Mouse (Mus musculus) MEL (cell line): ENCODE data around the gene Enox1. TPM values are rescaled to one million over a fixed set of nuclear protein-coding genes. Genes with fewer than 3 reads are reported as not detected.

Experiments
- DNase-seq: peaks from one replicate; pipeline ENCODE4 v3.0.0; 2011; ENCODE audit warnings: low read depth, low spot score
- H3K27ac ChIP-seq: 2 replicates; pipeline ENCODE4 v1.5.1; 2012; ENCODE audit warnings: low read depth, mild to moderate bottlenecking, control low read depth, low read length, moderate library complexity; ENCODE audit not compliant: control insufficient read depth
- H3K27me3 ChIP-seq, 2 experiments: fragments of 150-350 bp in 1 of 2; sonication (generic) in 1 of 2; 2 replicates each; pipeline ENCODE4 v1.6.1; 2012; ENCODE audit warnings: low read length in 2 of 2, mild to moderate bottlenecking in 2 of 2, improper control_type of control experiment in 1 of 2, moderate library complexity in 1 of 2; ENCODE audit not compliant: insufficient read depth in 2 of 2, control insufficient read depth in 1 of 2
- H3K36me3 ChIP-seq, 2 experiments: 2 replicates each; pipeline ENCODE4 v1.6.1; 2012 to 2014; ENCODE audit warnings: low read length in 2 of 2, improper control_type of control experiment in 1 of 2, inconsistent platforms in 1 of 2, mild to moderate bottlenecking in 1 of 2; ENCODE audit not compliant: insufficient read depth in 2 of 2, control insufficient read depth in 1 of 2
- H3K4me1 ChIP-seq, 2 experiments: fragments of 150-350 bp in 1 of 2; sonication (generic) in 1 of 2; 2 replicates each; pipeline ENCODE4 v1.6.1; 2012; ENCODE audit warnings: low read length in 2 of 2, improper control_type of control experiment in 1 of 2, mild to moderate bottlenecking in 1 of 2; ENCODE audit not compliant: insufficient read depth in 2 of 2, control insufficient read depth in 1 of 2
- H3K4me3 ChIP-seq, 2 experiments: fragments of 150-350 bp in 1 of 2; sonication (generic) in 1 of 2; 2 replicates each; pipeline ENCODE4 v1.5.1; 2012; ENCODE audit warnings: low read depth in 2 of 2, low read length in 2 of 2, mild to moderate bottlenecking in 2 of 2, moderate library complexity in 2 of 2, control low read depth in 1 of 2, improper control_type of control experiment in 1 of 2; ENCODE audit not compliant: control insufficient read depth in 1 of 2, insufficient read depth in 1 of 2
- H3K79me2 ChIP-seq: 2 replicates; pipeline ENCODE4 v1.6.1; 2012; ENCODE audit warnings: mild to moderate bottlenecking, low read length, moderate library complexity; ENCODE audit not compliant: control insufficient read depth, poor library complexity, insufficient read depth
- H3K9ac ChIP-seq: 2 replicates; pipeline ENCODE4 v1.6.1; 2012; ENCODE audit warnings: low read depth, mild to moderate bottlenecking, control low read depth, low read length, moderate library complexity; ENCODE audit not compliant: control insufficient read depth, poor library complexity, severe bottlenecking
- H3K9me3 ChIP-seq: fragments of 150-350 bp; sonication (generic); replicated peaks from 2 replicates; pipeline ENCODE4 v1.6.1; 2012; ENCODE audit warnings: mild to moderate bottlenecking, low read length, improper control_type of control experiment, moderate library complexity; ENCODE audit not compliant: insufficient read depth
- BHLHE40 ChIP-seq: IDR thresholded peaks from 2 replicates; pipeline ENCODE4 v1.6.1; 2012; ENCODE audit warnings: low read depth, mild to moderate bottlenecking, inconsistent platforms, low read length, improper control_type of control experiment, borderline replicate concordance
- CHD1 ChIP-seq: IDR thresholded peaks from 2 replicates; pipeline ENCODE4 v1.6.1; 2012; ENCODE audit warnings: low read depth, mild to moderate bottlenecking, inconsistent platforms, low read length, improper control_type of control experiment
- CTCF ChIP-seq, 3 experiments: IDR thresholded peaks in 2 of 3; conservative IDR thresholded peaks in 1 of 3; 2 replicates each; pipeline ENCODE4 v1.5.1; 2011 to 2012; ENCODE audit warnings: low read length in 3 of 3, low read depth in 2 of 3, mild to moderate bottlenecking in 2 of 3, improper control_type of control experiment in 1 of 3, inconsistent platforms in 1 of 3, mixed read lengths in 1 of 3, moderate library complexity in 1 of 3; ENCODE audit not compliant: control insufficient read depth in 1 of 3, insufficient read depth in 1 of 3, poor library complexity in 1 of 3, severe bottlenecking in 1 of 3
- ELF1 ChIP-seq: IDR thresholded peaks from 2 replicates; pipeline ENCODE4 v1.6.1; 2014; ENCODE audit warnings: low read depth, mild to moderate bottlenecking, inconsistent platforms, low read length, improper control_type of control experiment, moderate library complexity
- ETS1 ChIP-seq: IDR thresholded peaks from 2 replicates; pipeline ENCODE4 v1.6.1; 2012; ENCODE audit warnings: low read depth, mild to moderate bottlenecking, inconsistent platforms, low read length, improper control_type of control experiment, moderate library complexity
- GABPA ChIP-seq: IDR thresholded peaks from 2 replicates; pipeline ENCODE4 v1.6.1; 2012; ENCODE audit warnings: low read depth, mild to moderate bottlenecking, inconsistent platforms, low read length, improper control_type of control experiment, moderate library complexity
- GATA1 ChIP-seq: IDR thresholded peaks from 2 replicates; pipeline ENCODE4 v1.6.1; 2011; ENCODE audit warnings: low read depth, low read length, improper control_type of control experiment
- HCFC1 ChIP-seq: IDR thresholded peaks from 2 replicates; pipeline ENCODE4 v1.6.1; 2012; ENCODE audit warnings: low read depth, mild to moderate bottlenecking, inconsistent platforms, low read length, improper control_type of control experiment, moderate library complexity
- MAFK ChIP-seq: IDR thresholded peaks from 2 replicates; pipeline ENCODE4 v1.6.1; 2011; ENCODE audit warnings: low read depth, mild to moderate bottlenecking, low read length, improper control_type of control experiment, borderline replicate concordance
- MEF2A ChIP-seq: IDR thresholded peaks from 2 replicates; pipeline ENCODE4 v1.6.1; 2014; ENCODE audit warnings: low read depth, mild to moderate bottlenecking, inconsistent platforms, low read length, improper control_type of control experiment; ENCODE audit not compliant: poor library complexity, insufficient replicate concordance, severe bottlenecking; ENCODE audit errors: extremely low read depth
- MXI1 ChIP-seq: IDR thresholded peaks from 2 replicates; pipeline ENCODE4 v1.6.1; 2011; ENCODE audit warnings: mild to moderate bottlenecking, low read depth, low read length, improper control_type of control experiment
- MYC ChIP-seq: IDR thresholded peaks from 2 replicates; pipeline ENCODE4 v1.6.1; 2011; ENCODE audit warnings: low read depth, mild to moderate bottlenecking, low read length, improper control_type of control experiment, moderate library complexity
- NRF1 ChIP-seq: IDR thresholded peaks from 2 replicates; pipeline ENCODE4 v1.6.1; 2014; ENCODE audit warnings: low read depth, mild to moderate bottlenecking, inconsistent platforms, low read length, improper control_type of control experiment, moderate library complexity; ENCODE audit not compliant: poor library complexity, insufficient read depth, severe bottlenecking
- RAD21 ChIP-seq: IDR thresholded peaks from 2 replicates; pipeline ENCODE4 v1.6.1; 2011; ENCODE audit warnings: mild to moderate bottlenecking, low read depth, low read length, improper control_type of control experiment
- RCOR1 ChIP-seq: IDR thresholded peaks from 2 replicates; pipeline ENCODE4 v1.6.1; 2012; ENCODE audit warnings: low read depth, mild to moderate bottlenecking, inconsistent platforms, low read length, improper control_type of control experiment
- SIN3A ChIP-seq: IDR thresholded peaks from 2 replicates; pipeline ENCODE4 v1.6.1; 2012; ENCODE audit warnings: low read length, improper control_type of control experiment, inconsistent platforms
- SMC3 ChIP-seq: IDR thresholded peaks from 2 replicates; pipeline ENCODE4 v1.6.1; 2011; ENCODE audit warnings: low read depth, low read length, improper control_type of control experiment
- TAL1 ChIP-seq: IDR thresholded peaks from 2 replicates; pipeline ENCODE4 v1.6.1; 2012; ENCODE audit warnings: mild to moderate bottlenecking, inconsistent platforms, low read length, moderate library complexity, mixed read lengths
- TCF12 ChIP-seq: IDR thresholded peaks from 2 replicates; pipeline ENCODE4 v1.6.1; 2014; ENCODE audit warnings: low read depth, mild to moderate bottlenecking, inconsistent platforms, low read length, improper control_type of control experiment, moderate library complexity
- USF2 ChIP-seq, 2 experiments: IDR thresholded peaks; 2 replicates each; pipeline ENCODE4 v1.6.1; 2011 to 2012; ENCODE audit warnings: improper control_type of control experiment in 2 of 2, low read length in 2 of 2, borderline replicate concordance in 1 of 2, inconsistent platforms in 1 of 2, low read depth in 1 of 2, mild to moderate bottlenecking in 1 of 2; ENCODE audit not compliant: insufficient read depth in 1 of 2
- ZKSCAN1 ChIP-seq: IDR thresholded peaks from 2 replicates; pipeline ENCODE4 v1.6.1; 2012; ENCODE audit warnings: low read depth, mild to moderate bottlenecking, inconsistent platforms, low read length, improper control_type of control experiment, moderate library complexity
- ZMIZ1 ChIP-seq: IDR thresholded peaks from 2 replicates; pipeline ENCODE4 v1.6.1; 2012; ENCODE audit warnings: low read depth, mild to moderate bottlenecking, inconsistent platforms, low read length, improper control_type of control experiment, moderate library complexity
- ZNF384 ChIP-seq: IDR thresholded peaks from 2 replicates; pipeline ENCODE4 v1.6.1; 2012; ENCODE audit warnings: low read depth, mild to moderate bottlenecking, inconsistent platforms, low read length, improper control_type of control experiment
- polyA plus RNA-seq, 2 experiments: library from polyadenylated mRNA; stranded (reverse) in 1 of 2; unstranded in 1 of 2; fragments of >175 nt in 1 of 2; fragments of >200 nt in 1 of 2; gene quantifications; 2 replicates each; pipeline versions ENCODE4 v1.2.1 to v1.2.4; 2012; ENCODE audit warnings: low replicate concordance in 2 of 2, low read depth in 1 of 2; ENCODE audit not compliant: insufficient read length in 2 of 2, insufficient read depth in 1 of 2, missing spikeins in 1 of 2
- total RNA-seq: library from RNA; depleted of rRNA; stranded (reverse); fragments of 300-350 nt; gene quantifications from 2 replicates; pipeline ENCODE4 v1.2.3, GENCODE M21; 2012

Gene Enox1
- total and polyA plus RNA-seq, 3 experiments: not detected

GRCm38 (mm10) chr14:77387877-77388276 lies 231.3 kb downstream of the Enox1 start:
- no peaks in the 10 kb centered on the region for H3K79me2 ChIP-seq
- no peak overlapping the region for H3K27ac ChIP-seq
- no peaks in the 10 kb centered on the region for H3K4me1 ChIP-seq
- TF ChIP-seq GABPA (no peak), ETS1 (no peak), ELF1 (no peak), USF2 (IDR thresholded peaks at IDR 0.05; ENCODE audit: borderline replicate concordance in 1 of 2, insufficient read depth in 1 of 2, low read depth in 1 of 2, low read length in 2 of 2) (no peak), RAD21 (no peak), ZNF384 (no peak), SMC3 (no peak), CTCF (IDR thresholded peaks at IDR 0.05 in 2 of 3, conservative IDR thresholded peaks at IDR 0.05 in 1 of 3; ENCODE audit: control insufficient read depth in 1 of 3, insufficient read depth in 1 of 3, low read depth in 2 of 3, low read length in 3 of 3, poor library complexity in 1 of 3, severe bottlenecking in 1 of 3) (no peak), GATA1 (no peak), TCF12 (no peak)
- H3K36me3 ChIP-seq: no peaks in the 10 kb centered on the region
- no peak overlapping the region for H3K9ac ChIP-seq
- H3K27me3 ChIP-seq: no peaks in the 10 kb centered on the region
- no peaks in the 10 kb centered on the region for H3K9me3 ChIP-seq
- H3K4me3 ChIP-seq: no peak overlapping the region
- DNase-seq: no peak

GRCm38 (mm10) chr14:77389276-77389675 lies 232.7 kb downstream of the Enox1 start:
- Histone ChIP-seq H3K9ac (no peak overlapping the region), H3K27me3 (no peaks in the 10 kb centered on the region), H3K79me2 (no peaks in the 10 kb centered on the region), H3K4me1 (no peaks in the 10 kb centered on the region), H3K9me3 (no peaks in the 10 kb centered on the region), H3K27ac (no peak overlapping the region), H3K4me3 (no peak overlapping the region), H3K36me3 (no peaks in the 10 kb centered on the region)
- TF ChIP-seq BHLHE40 (no peak), NRF1 (no peak), ZMIZ1 (no peak), GABPA (no peak), SIN3A (no peak), RCOR1 (no peak), MXI1 (no peak), MAFK (no peak), HCFC1 (no peak), TAL1 (no peak), CHD1 (no peak), ZKSCAN1 (no peak), USF2 (IDR thresholded peaks at IDR 0.05; ENCODE audit: borderline replicate concordance in 1 of 2, insufficient read depth in 1 of 2, low read depth in 1 of 2, low read length in 2 of 2) (no peak), MYC (no peak), MEF2A (no peak), TCF12 (no peak)
- DNase-seq: no peak
